Mouse (Mus musculus) MEL-GATA-1-ER (cell line): ENCODE measurements around the gene Rbbp8nl.

Experiments
- DNase-seq: peaks from one replicate; pipeline ENCODE4 v3.0.0-alpha.2; 2012; ENCODE audit warnings: low read depth; ENCODE audit errors: extremely low read depth

The Rbbp8nl gene

GRCm38 (mm10) chr2:180257963-180258865 is 31.5 kb downstream of the Rbbp8nl start:
- DNase-seq, result no peak

DNA sequence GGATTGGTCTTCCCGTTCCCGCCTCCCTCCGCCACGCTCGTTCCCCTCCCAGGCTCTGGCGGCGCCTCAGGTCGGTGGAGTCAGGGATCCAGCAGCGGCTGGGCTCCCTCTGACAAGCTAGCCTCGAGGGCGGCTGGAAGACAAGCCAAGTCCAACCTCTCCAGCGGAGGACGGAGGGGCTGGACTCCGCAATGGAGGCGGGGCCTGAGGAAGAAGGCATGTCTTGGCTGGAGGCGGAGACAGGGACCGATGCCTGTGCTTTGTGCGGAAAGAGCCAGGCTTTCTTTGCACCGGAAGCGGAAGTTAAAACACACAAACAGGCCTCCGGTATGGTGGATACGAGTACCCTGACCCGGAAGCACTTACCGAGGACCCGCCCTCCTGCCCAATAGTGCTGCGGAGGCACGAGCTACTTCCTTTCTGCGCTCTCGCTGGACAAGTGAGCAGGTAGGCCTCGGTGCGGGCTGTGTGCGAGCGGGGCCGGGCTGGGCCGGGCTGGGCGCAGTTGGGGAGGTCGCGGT is 32.6 kb downstream of the Rbbp8nl start, which contains the start of gene Rps21:
TSS of gene Rps21 (plus strand) at position 377 of the 521 bp plus-strand sequence.
- peak; percentile 99 for DNase-seq

GRCm38 (mm10) chr2:180256296-180257000 is 33.2 kb downstream of the Rbbp8nl start:
- no peak for DNase-seq

DNA sequence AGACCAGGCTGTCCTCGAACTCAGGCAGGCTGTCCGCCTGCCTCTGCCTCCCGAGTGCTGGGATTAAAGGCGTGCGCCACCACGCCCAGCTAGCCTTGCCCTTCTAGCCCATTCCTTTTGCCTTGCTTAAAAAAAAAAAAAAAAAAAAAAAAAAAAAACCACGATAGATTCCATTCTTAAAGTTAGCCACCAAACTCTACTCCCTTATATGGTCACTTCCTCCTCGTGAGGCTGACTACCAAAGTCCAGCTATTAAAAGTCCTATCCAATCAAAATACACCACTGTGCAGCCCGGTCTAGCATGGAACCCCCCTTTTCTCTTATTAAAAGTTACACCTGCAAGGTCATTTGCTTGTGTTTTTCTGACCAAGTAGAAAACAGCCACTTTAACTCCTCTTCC is 34.0 kb downstream of the Rbbp8nl start:
- peak; percentile 61 for DNase-seq

DNA sequence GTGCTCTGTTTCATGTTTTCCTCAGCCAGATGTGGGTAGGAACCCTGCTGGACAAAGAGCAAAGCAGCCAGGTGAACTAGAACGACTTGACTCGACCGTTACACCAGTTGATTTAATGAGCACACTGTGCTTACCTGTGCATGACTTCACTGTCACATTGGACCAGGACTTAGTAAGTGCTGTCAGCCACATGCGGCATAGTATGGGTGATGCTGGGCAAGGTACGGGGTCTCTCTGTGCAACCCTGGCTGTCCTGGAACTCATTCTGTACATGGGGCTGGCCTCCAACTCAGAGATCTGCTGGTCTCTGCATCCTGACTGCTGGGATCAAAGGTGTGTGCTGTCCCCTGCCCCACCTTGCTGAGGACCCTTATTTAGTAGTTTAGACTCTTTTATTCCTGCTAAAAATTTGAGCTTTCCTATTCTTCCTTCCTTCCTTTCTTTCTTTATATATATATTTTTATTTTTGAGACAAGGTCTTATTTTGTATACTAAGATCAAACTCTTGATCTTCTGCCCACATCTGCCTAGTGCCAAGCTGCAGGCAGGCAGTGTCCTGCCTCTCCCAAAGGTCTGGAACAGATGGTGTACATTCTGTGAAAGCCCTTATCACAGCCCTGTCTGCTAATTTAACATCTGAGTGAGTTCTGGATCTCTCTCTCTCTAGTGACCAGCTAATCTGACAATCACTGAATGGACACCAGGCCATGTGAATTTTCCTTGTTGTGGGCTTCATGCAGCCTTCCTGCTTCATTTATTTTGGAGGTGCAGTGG is 35.1 kb downstream of the Rbbp8nl start:
- DNase-seq, result no peak

DNA sequence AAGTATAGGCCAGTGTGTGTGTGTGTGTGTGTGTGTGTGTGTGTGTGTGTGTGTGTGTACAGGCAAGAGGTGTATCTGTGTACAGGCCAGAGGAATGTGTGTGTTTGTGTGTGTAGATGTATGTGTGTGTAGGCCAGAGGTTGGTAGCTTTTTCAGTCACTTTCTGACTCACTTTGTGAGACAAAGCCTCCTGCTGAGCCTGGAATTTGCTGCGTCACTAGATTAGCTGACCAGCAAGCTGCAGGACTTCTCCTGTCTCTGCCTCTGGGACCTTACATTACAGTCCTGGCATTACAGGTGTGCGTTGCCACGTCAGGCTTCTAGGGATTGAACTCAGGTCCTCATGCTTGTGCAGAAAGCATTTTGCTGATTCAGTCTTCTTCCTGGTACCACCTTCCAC is 37.8 kb downstream of the Rbbp8nl start:
- no peak for DNase-seq

DNA sequence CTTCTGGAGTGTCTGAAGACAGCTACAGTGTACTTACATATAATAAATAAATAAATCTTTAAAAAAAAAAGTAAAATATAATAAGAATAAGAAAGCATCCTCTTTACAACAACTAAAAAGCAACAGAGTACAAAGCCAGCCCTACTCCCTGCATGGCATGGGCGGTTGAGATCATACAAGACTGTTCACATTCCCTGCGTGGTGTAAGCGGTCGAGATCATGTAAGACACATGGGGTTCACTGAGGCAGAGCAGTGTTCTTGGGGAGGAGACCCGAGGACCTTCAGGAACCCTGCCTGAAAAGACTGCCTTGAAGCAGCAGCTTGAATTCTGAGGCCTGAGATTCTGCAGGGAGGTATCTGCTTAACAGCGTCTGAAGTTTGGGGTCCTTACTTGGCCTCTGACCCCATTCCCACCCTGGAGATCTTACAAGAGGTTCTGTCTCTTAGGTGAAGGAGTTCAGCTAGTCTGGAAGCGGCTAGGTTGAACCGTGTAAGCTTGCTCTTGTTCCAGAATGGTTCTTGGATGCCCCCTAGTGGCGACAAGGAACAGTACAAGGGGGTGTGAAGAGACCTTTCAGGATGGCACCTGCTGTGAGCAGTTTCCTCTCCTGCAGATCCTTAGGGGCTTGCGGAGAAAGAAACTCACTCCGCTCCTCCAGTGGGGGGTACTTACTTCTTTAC is 38.6 kb downstream of the Rbbp8nl start:
- no peak for DNase-seq

DNA sequence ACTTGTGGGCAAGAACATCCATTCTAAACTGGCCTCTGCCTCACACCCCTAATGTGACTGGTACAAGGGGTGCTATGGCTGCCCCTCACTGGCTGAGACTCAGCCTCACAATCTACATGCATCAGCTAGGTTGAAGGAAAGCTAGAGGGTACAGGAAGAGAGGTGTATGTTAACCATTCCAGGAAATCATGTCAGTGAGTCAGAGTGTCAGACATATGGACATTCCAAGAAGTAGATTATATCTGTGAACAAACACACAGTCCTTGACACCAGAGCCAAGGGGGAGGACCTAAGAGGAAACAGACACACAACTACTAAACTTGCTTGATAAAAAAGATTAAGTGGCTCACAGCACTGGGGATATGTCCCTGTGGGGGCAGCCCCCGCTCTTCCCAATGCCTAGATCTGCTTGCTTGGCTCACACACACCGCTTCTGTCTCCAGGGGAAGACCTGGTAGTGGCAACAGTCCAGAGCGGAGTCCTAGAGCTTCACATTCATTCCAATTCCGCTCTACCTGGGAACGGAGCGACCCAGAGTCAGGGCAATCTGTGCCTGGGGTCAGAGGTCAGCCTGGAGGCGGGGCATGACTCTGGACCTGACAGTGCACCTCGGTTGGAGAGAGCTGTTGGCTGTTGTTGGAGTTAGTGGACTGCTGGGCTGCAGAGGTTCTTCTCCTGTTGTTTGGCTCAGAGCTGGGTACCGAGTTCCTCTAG is 40.6 kb downstream of the Rbbp8nl start:
- DNase-seq, result no peak

DNA sequence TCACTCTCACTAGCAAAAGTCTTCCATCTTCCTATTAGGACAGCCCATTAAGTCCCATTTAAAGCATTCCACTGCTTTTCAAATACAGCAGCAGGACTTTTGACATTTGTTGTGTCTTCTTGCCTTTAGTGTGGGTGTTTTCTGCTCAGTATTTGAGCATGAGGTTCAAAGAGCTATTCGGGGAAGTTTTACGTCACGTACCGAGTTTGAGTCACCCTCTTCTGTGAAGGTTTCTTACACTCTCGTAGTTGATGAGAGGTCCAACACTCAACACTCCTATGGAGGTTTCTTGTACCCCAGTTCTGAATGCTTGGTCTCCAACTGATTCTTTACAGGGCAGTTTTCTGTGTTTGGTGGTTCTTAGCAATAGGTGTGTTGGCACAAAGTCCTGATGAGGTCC is 41.8 kb downstream of the Rbbp8nl start:
- no peak for DNase-seq

- DNase-seq, result no peak
Observed at GRCm38 (mm10) chr2:180243108-180243507, 46.6 kb downstream of the Rbbp8nl start.

DNA sequence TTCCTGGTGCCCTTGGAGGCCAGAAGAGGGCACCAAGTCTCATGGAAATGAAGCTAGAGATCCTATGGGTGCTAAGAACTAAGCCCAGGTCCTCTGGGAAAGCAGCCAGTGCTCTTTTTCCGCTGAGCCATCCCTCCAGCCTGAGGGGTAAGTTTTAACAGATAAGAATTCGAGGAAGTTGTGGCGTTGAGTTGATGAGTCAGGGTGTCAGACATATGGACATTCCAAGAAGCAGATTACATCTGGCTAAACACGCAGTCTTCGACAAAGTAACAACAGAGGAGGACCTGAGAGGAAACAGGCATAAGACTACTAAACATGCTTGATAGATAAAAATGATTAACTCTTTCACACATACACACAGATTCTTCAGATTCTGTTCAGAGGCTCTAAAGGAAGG is 51.1 kb downstream of the Rbbp8nl start:
- DNase-seq, result peak; percentile 60

- no peak for DNase-seq
Observed at GRCm38 (mm10) chr2:180237601-180238345, 51.9 kb downstream of the Rbbp8nl start.

DNA sequence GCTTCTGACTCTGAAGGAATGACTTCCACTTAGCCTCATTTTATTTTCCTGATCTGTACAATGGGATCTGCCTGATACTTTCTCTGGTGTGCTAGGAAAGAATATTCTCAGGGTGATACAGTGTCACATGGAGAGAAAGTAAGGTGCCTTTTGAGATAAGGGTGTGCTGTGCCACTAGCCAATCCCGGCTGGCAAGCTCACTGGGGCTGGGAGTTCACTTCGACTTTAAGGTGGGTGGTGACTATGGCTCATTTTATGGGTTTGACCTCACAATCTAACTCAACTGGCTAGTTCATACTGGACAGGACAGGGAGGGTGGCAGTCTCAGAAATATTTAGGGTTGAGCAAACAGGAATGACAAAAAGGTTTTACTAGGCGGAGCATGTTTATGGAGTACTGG is 52.7 kb downstream of the Rbbp8nl start:
- DNase-seq, result no peak

DNA sequence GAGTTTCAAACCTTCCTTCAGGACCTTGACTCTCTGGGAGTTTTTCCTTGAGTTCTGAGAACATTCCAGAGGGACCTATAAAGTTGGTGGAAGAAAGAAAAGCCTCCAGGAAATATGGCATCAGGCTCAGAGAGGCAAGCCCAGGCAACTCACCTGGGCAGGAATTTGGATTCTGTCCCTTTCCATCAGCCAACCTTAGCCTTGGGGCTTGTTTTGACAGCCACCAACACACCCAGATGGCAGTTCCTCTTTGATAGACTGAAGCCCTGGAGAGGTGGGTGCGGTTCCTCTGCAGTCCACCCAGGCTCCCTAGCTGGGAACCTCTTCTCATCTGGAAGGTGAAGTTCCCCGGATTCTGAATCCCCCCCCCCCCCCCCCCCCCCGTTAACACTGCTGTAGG is 53.2 kb downstream of the Rbbp8nl start:
- no peak for DNase-seq

DNA sequence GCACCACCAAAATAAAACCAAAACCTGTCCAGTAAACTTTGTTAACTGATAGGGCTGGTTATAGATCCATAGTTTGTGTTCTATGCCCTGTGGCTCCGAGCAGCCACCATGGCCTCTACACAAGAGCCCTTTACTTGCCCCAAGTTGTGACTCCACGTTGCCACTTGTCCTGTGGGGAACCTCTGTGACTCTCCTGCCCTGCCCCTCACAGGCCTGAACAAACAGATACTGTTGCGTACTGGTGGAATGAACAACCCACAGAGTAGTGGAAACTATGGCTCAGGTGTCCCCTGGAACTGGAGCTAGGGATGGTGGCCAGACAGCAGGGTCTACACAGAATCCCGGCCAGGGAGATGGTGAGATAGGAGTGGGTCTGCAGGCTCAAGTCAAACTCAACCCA is 53.9 kb downstream of the Rbbp8nl start:
- no peak for DNase-seq

DNA sequence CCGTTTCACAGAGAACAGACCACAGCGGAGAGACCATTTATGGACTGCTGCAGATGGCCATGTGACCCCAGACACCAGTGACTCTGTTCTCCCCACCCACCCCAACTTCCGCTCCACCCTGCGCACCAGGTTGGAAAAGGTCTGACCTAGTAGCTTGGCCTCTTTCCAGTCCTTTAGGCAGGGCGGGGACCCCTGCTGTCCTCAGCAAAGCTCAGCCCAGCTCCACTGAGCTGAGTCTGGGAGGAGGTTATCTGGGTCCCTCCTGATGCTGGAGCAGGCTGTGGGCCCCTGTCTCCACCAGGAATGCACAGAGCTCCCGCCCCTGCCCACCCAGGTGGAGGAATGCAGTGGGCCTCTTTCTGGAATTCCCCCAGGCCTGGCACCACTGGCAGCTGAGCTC is 54.7 kb downstream of the Rbbp8nl start:
- no peak for DNase-seq

DNA sequence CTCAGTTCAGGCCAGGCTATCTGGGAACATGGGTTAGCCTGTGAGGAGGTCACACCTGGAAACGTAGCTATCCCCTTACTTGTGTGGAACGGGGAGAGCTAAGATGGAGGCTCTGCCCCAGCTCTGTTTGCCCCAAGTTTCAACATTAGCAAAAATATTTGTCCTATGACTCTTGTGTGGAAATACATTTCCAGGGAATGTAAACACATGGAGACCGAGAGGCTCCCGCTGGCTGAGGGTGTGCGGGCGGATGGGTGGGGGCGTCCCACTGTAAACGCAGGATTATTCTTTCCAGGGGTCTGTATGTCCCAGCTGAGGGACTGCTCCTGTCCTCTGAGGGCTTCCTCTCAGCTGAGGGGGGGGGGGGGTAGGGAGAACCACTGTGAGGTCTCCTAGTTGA is 55.3 kb downstream of the Rbbp8nl start:
- no peak for DNase-seq

DNA sequence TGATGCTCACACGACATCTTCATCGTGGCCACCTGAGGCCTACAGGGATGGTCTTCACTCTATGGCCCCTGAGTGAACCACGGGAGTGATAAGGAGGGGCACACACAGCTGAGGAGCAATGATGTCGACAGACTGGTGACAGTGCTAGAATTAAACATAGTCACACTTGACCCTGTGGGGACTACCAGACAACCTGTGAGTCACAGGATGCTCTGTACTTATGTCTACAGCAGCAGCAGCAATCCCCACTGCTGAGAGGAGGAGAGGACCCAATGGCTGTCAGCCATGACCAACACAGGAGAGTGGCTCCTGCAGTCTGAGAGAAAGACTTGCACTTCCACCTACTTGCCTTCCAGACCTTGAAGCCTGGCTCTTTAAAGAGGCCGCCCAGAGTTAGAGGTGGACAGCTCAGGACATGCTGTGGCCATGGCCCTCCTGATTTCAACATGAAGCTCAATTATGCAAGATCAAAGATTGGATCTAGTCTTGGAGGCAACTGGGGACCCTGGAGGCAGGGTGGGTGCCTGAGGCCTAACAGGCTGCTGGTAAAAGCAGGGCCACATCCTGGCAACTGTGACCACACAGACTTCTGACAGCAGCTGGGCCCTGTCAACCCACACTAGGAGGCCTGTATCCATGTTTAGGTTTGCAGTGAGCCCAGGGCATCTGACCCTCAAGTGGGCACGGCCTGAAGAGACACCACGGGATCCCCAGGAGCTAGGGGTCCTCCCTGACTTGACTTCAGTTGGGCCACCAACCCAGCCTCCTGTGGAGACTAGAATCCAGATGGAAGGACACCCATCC is 56.4 kb downstream of the Rbbp8nl start:
- no peak for DNase-seq

DNA sequence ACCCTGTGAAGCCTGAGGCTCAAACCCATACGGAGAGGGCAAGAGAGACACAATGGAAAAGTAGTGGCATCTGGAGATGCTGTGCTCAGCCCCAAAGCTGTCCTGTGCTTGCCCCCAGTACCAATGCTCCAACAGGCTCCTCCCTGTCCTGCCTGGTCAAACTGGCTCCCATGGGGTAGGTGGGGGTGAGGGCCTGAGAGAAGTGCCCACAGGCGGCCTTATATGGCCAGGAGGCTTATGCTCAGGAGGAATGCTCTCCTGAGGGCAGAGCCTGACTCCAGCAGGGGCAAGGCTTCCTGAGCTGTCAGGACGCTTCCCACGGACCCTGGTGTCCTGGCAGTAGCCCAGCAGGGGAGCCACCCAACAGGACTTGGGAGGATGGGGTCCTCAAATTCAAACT is 59.2 kb downstream of the Rbbp8nl start:
- no peak for DNase-seq
